Mouse (Mus musculus) layer of hippocampus, adult 6 months (tissue): ENCODE data around the gene Gm14597. TPM values are rescaled to one million over a fixed set of nuclear protein-coding genes. Genes with fewer than 3 reads are reported as not detected.

Experiments used
- long read RNA-seq, 2 experiments: library from polyadenylated mRNA; unstranded; transcript quantifications; one replicate each; pipeline ENCODE4 v2.0.0; 2019 to 2020
- polyA plus RNA-seq: library from polyadenylated mRNA; unstranded; fragments of <200 nt; fragmentation: Nextera tagmentation; gene quantifications from 2 replicates; pipeline ENCODE4 v1.2.3, GENCODE M21; 2021

Gm14597 gene
- not detected in 2 replicates for polyA plus RNA-seq
- long read RNA-seq, experiment 1 = 0 reads
- long read RNA-seq, experiment 2 = 0 reads

DNA sequence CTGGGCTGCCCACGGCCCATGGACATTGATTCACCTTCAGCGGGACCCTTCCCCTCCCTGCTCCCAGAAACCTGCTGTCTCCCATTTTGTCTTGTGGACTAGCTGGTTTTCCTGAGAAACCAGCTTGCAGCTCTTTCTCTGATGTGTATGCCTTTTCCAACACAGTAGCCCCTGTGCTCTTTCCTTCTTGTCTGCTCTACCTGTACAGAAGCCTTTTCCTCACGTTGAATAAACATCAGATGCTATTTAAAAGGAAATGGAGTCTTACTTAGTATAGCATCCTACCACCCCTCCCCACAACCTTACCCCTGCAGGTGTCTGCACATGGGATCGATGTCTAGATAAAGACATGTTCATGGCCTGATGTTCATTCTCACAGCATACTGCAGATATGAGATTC lies at the start of gene Gm14597:
TSS of gene Gm14597 (minus strand) at position 101 of the 400 bp plus-strand sequence.

DNA sequence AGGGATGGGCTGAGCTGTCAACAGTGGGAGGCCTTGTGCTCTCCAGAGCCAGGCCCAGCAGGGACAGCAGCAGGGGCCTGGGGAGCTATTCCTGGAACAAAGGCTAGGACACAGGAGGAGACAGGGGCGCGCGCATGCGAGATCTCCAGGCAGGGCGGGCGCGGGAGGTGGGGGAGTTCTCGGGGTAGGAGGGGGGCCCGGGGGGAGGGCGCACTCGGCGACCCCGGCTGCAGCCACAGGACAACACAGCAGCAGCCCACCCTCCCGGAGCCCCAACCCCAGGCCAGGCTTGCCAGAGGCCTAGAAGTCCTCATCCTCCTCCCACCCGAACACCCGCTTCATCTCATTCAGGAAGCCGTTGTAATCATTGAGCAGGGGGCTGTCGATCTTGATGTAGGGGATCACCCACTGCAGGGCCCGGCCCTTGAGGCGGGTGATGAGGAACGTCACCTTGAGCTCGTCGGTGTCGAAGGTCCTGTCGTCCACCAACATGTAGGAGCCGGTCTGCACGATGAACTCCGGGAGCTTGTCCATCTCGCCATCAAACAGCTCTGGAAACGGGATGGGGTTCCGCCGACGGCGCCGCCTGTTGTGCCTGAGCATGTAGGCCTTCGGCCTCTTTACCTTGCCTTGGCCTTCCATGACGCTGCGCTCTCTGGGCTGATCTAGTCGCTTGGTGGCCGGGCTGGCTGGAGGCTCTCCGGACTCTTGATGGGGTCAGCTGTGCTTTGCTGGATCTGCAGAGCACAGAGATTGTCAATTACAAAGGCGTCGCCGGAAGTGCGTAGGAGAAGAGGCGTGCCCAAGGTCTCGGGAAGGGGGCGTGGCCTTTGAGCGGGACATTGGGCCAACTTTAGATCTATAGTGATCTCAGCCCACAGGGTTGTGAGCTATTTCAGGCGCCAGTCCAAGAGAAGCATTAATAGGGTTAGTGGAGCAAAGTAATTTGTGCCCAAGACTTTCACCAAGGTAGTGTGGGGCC lies 34.5 kb upstream of the Gm14597 start, which contains the start of gene Rtl8a:
TSS of gene Rtl8a (minus strand) at position 703 of the 982 bp plus-strand sequence.

DNA sequence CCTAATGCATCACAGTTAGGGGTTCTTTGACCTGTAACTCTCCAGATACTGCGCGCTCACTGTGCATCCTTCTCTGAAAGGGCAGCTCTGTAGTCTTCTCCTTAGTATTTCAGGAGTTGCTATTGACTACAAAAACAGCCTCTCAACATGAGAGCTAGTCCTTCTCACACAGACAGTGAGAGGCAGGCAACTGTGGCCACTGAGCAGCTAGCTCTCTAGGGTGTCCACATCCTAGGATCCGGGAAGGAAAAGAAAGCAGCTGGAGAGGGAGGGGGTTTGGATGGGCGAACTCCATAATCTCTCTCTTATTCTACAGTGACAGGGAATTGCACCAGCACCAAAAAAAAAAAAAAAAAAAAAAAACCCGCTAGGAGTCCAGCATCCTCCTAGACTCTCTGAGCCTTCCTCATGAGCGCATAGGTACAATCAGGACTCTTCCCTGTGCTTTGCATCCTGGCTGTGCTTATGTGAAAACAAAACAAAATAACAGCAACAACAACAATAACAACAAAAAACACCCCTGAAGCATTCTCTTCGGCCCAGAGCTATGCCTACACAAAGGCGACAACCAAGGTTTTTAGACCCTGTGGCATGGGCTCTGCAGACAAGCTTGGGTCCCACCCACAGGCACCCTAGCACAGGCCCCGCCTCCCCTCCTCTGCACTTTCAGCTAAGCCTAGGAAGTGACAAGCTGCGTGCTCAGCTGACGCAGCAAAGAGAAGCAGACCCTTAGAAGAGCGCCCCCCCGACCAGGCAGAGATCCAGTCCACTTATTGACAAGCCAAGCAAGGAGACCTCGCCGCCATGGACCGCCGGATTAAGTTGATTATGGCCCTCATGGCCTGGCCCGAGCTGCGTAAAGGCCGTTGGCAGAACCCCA lies 1.3 kb downstream of the Gm14597 start, which contains the start of gene Rtl8c:
TSS of gene Rtl8c (plus strand) at position 791 of the 880 bp plus-strand sequence.

Other genes with a start within 250 kb of the Gm14597 start
- 15.0 and 20.1 TPM in 2 replicates for gene Mospd1, start 238.5 kb downstream of the Gm14597 start, polyA plus RNA-seq
- not detected in 2 replicates for gene Etd, start 174.1 kb downstream of the Gm14597 start, polyA plus RNA-seq
- 279 and 311 TPM in 2 replicates for gene Rtl8c, start 947 bp downstream of the Gm14597 start, polyA plus RNA-seq
- gene Rtl8a, start 34.7 kb upstream of the Gm14597 start, polyA plus RNA-seq = 61.4 TPM in 2 replicates
- gene Rtl8b, start 61.4 kb upstream of the Gm14597 start, polyA plus RNA-seq = 24.4 and 25.2 TPM in 2 replicates
- 0.25 and 0.58 TPM in 2 replicates for gene 4930502E18Rik, start 115.8 kb upstream of the Gm14597 start, polyA plus RNA-seq
- gene 1700013H16Rik, start 148.9 kb upstream of the Gm14597 start, polyA plus RNA-seq = not detected in 2 replicates
- not detected in 2 replicates for gene Zfp36l3, start 167.4 kb upstream of the Gm14597 start, polyA plus RNA-seq
- 3.2 and 3.7 TPM in 2 replicates for gene Xlr, start 188.7 kb upstream of the Gm14597 start, polyA plus RNA-seq